Mouse (Mus musculus): Measurements from ENCODE around the gene Ddit4.

- TF ChIP-seq CTCF (IDR thresholded peaks at IDR 0.05; ENCODE audit: insufficient read depth, low read depth, low read length) (no peak), POLR2A (IDR thresholded peaks at IDR 0.05; ENCODE audit: insufficient read depth, low read depth, low read length) (no peak)
These were observed 20.2 kb upstream of the Ddit4 start for GRCm38 (mm10) chr10:59971813-59972212.

Measured in olfactory bulb, adult 2 months (tissue).